Mouse (Mus musculus): ENCODE measurements around the gene Pdlim4.

- TF ChIP-seq HCFC1 (IDR thresholded peaks at IDR 0.05; ENCODE audit: borderline replicate concordance, insufficient read depth, low read length) = no peak
- no peak for TF ChIP-seq CHD2 (IDR thresholded peaks at IDR 0.05; ENCODE audit: low read depth, low read length)
- no peak for TF ChIP-seq MAFK (IDR thresholded peaks at IDR 0.05; ENCODE audit: insufficient read depth, low read depth, low read length)
Observed at GRCm38 (mm10) chr11:54054257-54054656, 14.6 kb downstream of the Pdlim4 start.
